Mouse (Mus musculus): ENCODE measurements at regions not wholly inside any gene's neighbourhood (a gene's known extent, or its start where the extent isn't known, plus 50 kb on each side); places are given as distances from the start of the nearest gene placed in this dataset.
A peak's percentile ranks its signal among the peaks of the same experiment; 100 is the strongest.

- DNase-seq = no peak
These were observed 150.7 kb downstream of the Ndufs4 start for GRCm38 (mm10) chr13:114237391-114237790.

- DNase-seq = no peak
These were observed 152.2 kb downstream of the Ndufs4 start for GRCm38 (mm10) chr13:114235892-114236291.

GRCm38 (mm10) chr13:114232203-114232602, 155.9 kb downstream of the Ndufs4 start:
- DNase-seq = no peak

- no peak for DNase-seq
These were observed 157.5 kb downstream of the Ndufs4 start for GRCm38 (mm10) chr13:114230557-114230956.

- DNase-seq = no peak
These were observed 161.0 kb downstream of the Ndufs4 start for GRCm38 (mm10) chr13:114227046-114227445.

GRCm38 (mm10) chr13:114226291-114226925, 161.7 kb downstream of the Ndufs4 start:
- DNase-seq = no peak

GRCm38 (mm10) chr13:114219870-114220492, 168.1 kb downstream of the Ndufs4 start:
- DNase-seq = no peak

GRCm38 (mm10) chr13:114215044-114215443, 173.0 kb downstream of the Ndufs4 start:
- DNase-seq = peak in 1 of 2 experiments; percentile 16

All from cerebellum, postnatal 25 days (tissue).